In genomic region chr11:88158842-88159246, GRCm38 (mm10) we compare ENCODE assay signal across 8 mouse cellular contexts. TPM values are rescaled to one million over a fixed set of nuclear protein-coding genes. Genes with fewer than 3 reads are reported as not detected.
A peak's percentile ranks its signal among the peaks of the same experiment; 100 is the strongest.
DNase-seq lines count a peak whose midpoint lies in the region; ATAC-seq and TF ChIP-seq lines count a peak whose summit lies in the region.

No protein-coding gene starts in this region.

- TF ChIP-seq CTCF in left cerebral cortex, adult 2 months (IDR thresholded peaks at IDR 0.05): no peak

- no peak for DNase-seq in left cerebral cortex, adult 2 months (ENCODE audit: extremely low spot score in 1 of 2, low spot score in 2 of 2)
- DNase-seq in left cerebral cortex, adult 8-10 months (ENCODE audit: low spot score in 2 of 2): no peak
- peak; percentile 79 for DNase-seq in cerebellum, adult 9-10 months
- peak; percentile 66 for DNase-seq in testis, postnatal 10 days (ENCODE audit: low spot score)
- no peak for DNase-seq in spleen, postnatal 14 days (ENCODE audit: low spot score in 2 of 2)
- no peak for DNase-seq in frontal cortex, postnatal 14 days (ENCODE audit: low spot score in 2 of 2)

- H3K9ac ChIP-seq in heart, embryonic 14.5 days (ENCODE audit: low read length): peak overlapping the region; percentile 60; the same call in 1 of the 2 replicates
- 0 out of 2 replicates have a peak overlapping the region, but pooled peaks have one; percentile 14 for H3K9ac ChIP-seq in limb, embryonic 12.5 days (replicated peaks)

- ATAC-seq in heart, embryonic 14.5 days (ENCODE audit: insufficient number of reproducible peaks, insufficient read depth, low FRiP score, low read depth): peak; percentile 75
- 0 out of 2 replicates have a peak, but pooled peaks have one; percentile 17 for ATAC-seq in limb, embryonic 12.5 days (ENCODE audit: insufficient number of reproducible peaks, insufficient read depth, low FRiP score, low TSS enrichment, low read depth)

- peaks cover 63 to 82% of the 10 kb centered on the region in 2 experiments for H3K4me1 ChIP-seq in heart, embryonic 14.5 days (ENCODE audit: control insufficient read depth in 2 of 2, insufficient read depth in 2 of 2, low read length in 2 of 2)
- peaks cover 69% of the 10 kb centered on the region for H3K4me1 ChIP-seq in limb, embryonic 12.5 days (replicated peaks)

- WGBS in heart, embryonic 14.5 days: 15% methylated on average over 5 of the region's 5 CpGs
- WGBS in limb, embryonic 12.5 days: 75% methylated on average over 5 of the region's 5 CpGs

- no peaks in the 10 kb centered on the region for H3K36me3 ChIP-seq in heart, embryonic 14.5 days (ENCODE audit: control insufficient read depth, insufficient read depth, low read length)
- no peaks in the 10 kb centered on the region for H3K36me3 ChIP-seq in limb, embryonic 12.5 days

- H3K9me3 ChIP-seq in heart, embryonic 14.5 days (ENCODE audit: control insufficient read depth, low read length): no peaks in the 10 kb centered on the region
- H3K9me3 ChIP-seq in limb, embryonic 12.5 days: no peaks in the 10 kb centered on the region

- intact Hi-C loops in left cerebral cortex, adult 2 months (cut with DNase I): no loop called here

- H3K27me3 ChIP-seq in heart, embryonic 14.5 days (ENCODE audit: control insufficient read depth, insufficient read depth, low read length): no peaks in the 10 kb centered on the region
- no peaks in the 10 kb centered on the region for H3K27me3 ChIP-seq in limb, embryonic 12.5 days

- peak overlapping the region; percentile 93 for H3K27ac ChIP-seq in left cerebral cortex, adult 2 months
- H3K27ac ChIP-seq in heart, embryonic 14.5 days (replicated peaks in 1 of 2; ENCODE audit: control insufficient read depth in 1 of 2, insufficient read depth in 1 of 2, low read depth in 2 of 2, low read length in 2 of 2): peak overlapping the region; percentile 84 to 98
- peak overlapping the region; percentile 26; the same call in 1 of the 2 replicates for H3K27ac ChIP-seq in limb, embryonic 12.5 days

- no peak overlapping the region for H3K4me3 ChIP-seq in left cerebral cortex, adult 2 months
- H3K4me3 ChIP-seq in heart, embryonic 14.5 days (ENCODE audit: control insufficient read depth in 1 of 2, insufficient read depth in 1 of 2, low read depth in 1 of 2, low read length in 2 of 2): no peak overlapping the region
- no peak overlapping the region for H3K4me3 ChIP-seq in limb, embryonic 12.5 days (replicated peaks)

- H3K4me2 ChIP-seq in heart, embryonic 14.5 days (ENCODE audit: low read length): peak overlapping the region; percentile 46
- H3K4me2 ChIP-seq in limb, embryonic 12.5 days: no peak overlapping the region

RNA-seq across cellular contexts. Expression of gene Mrps23, which starts 45.3 kb away (rescaled TPM):
- 10 to 100 TPM; 66.4 to 71.1 TPM for total RNA-seq in left cerebral cortex, adult 2 months (2021)
- 10 to 100 TPM; 58.9 to 74.7 (median 64.6) TPM for total RNA-seq in left cerebral cortex, adult 8-10 months (2022)
- polyA plus RNA-seq in heart, embryonic 14.5 days (2014; fragmentation: Nextera tagmentation; extraction: Ambion mirVana): 95.0 and 97.4 TPM in 2 replicates
- polyA plus RNA-seq in limb, embryonic 12.5 days (2016; fragmentation: Nextera tagmentation; extraction: Ambion mirVana): 53.2 and 59.5 TPM in 2 replicates

Comparison
In these comparisons a context has a peak if more than half of its experiments do, and no peak if none do; other contexts are left out.
1. DNase-seq: peak in cerebellum, adult 9-10 months (single experiment) and testis, postnatal 10 days (single experiment); none in left cerebral cortex, adult 2 months (0 of 2), left cerebral cortex, adult 8-10 months (0 of 2), spleen, postnatal 14 days (0 of 2) and frontal cortex, postnatal 14 days (0 of 2).
2. H3K27ac ChIP-seq: peak in every context shown above with its lines; median percentile 93 in left cerebral cortex, adult 2 months; 91 in heart, embryonic 14.5 days; 26 in limb, embryonic 12.5 days.